Mouse (Mus musculus): ENCODE data around the gene Ncs1.

The Ncs1 gene

DNA sequence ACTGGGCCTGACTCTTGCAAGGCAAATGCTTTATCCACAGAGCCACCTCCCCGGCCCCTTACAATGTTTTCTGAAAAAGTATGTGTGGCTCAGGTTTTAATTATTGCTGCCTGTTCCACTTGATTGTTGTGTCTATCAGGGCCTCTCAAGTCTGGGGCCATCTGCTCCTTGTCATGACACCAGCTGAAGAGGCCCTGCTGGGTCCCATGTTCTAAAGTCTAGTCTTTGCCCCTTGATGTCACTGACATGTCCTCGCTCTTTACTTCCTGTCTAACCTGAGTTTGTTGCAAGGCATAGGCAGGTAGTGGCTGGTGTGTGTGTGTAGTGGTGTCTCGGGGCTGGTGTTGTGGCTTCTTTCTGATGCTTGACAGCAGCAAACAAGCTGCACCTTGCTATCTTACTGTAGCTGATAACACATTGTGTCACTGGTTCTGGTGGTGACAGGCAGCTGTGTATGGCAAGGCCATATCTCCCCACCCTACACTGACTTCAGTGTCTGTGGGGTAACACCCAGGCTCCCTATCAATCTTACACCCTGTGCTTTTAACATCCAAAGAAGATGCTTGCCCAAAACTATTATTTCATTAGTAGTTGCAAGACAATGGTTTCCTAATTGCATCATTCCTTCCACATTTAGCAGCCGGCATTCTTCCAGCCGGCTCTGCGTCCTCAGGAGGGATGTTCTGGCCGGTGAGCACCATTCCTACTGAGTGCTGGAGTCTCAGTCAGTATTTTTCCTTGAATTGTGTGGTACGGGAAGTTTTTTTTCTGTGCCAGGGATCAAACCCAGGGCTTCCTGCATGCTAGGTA, 96.3 kb downstream of the Ncs1 start:
- DNase-seq = no peak
